Mouse (Mus musculus): ENCODE results near the gene Pbx2. TPM values are rescaled to one million over a fixed set of nuclear protein-coding genes. Genes with fewer than 3 reads are reported as not detected.

Pbx2 gene
- total and polyA plus RNA-seq, 2 experiments from 2014 or later, result 7.5 to 63.1 TPM

GRCm38 (mm10) chr17:34596098-34596497 is 5.0 kb downstream of the Pbx2 start:
- H3K9me3 ChIP-seq (ENCODE audit: low read length), result no peaks in the 10 kb centered on the region
- no peaks in the 10 kb centered on the region for H3K27me3 ChIP-seq (ENCODE audit: insufficient read depth, low read length)
- peaks cover 18% of the 10 kb centered on the region for H3K4me1 ChIP-seq (ENCODE audit: insufficient read depth, low read length)
- H3K27ac ChIP-seq, result no peak overlapping the region
- DNase-seq (ENCODE audit: low spot score), result no peak
- TF ChIP-seq CTCF (IDR thresholded peaks at IDR 0.05; ENCODE audit: low read depth), result no peak
- no peak for ATAC-seq
- peaks cover 32% of the 10 kb centered on the region; the same call in 1 of the 2 replicates for H3K36me3 ChIP-seq (ENCODE audit: insufficient read depth, low read length)
- no peak overlapping the region for H3K4me2 ChIP-seq (ENCODE audit: low read depth, low read length)
- no peak overlapping the region for H3K9ac ChIP-seq (replicated peaks; ENCODE audit: low read length)
- 81% methylated on average over 8 of the region's 8 CpGs for WGBS
- no peak overlapping the region for H3K4me3 ChIP-seq (ENCODE audit: low read length)

DNA sequence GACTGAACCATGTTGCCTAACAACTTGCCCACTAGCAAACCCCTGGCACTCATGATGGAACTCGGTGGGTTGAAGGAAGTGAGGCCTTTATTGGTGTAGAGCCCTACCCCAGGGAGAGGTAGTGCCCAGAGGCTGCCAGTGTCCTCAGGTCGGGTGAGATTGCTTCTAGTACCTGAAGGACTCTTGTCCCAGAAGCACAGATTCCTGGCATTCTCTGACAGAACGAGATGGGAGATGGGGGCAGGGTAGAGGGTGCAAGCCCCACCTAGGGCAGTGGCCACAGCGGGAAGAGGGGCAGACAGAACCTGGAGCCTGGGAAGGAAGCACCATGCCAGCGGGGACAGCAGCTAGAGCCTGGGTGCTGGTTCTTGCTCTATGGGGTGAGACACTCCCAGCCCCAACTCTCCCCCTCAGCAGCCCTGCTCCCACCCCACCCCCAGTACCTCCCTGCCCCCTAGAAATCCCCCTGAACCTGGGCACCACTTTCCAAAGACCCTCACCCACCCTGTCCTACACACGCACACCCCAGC is 6.6 kb downstream of the Pbx2 start, which contains the start of gene Ager:
Ager (plus strand) TSS at position 297 of the 530 bp plus-strand sequence.
- DNase-seq (ENCODE audit: low spot score), result no peak
- peaks cover 32% of the 10 kb centered on the region; the same call in 1 of the 2 replicates for H3K36me3 ChIP-seq (ENCODE audit: insufficient read depth, low read length)
- WGBS, result 30% methylated on average over 6 of the region's 6 CpGs

GRCm38 (mm10) chr17:34599891-34600290 is 8.8 kb downstream of the Pbx2 start:
- no peak for TF ChIP-seq CTCF (IDR thresholded peaks at IDR 0.05; ENCODE audit: low read depth)
- H3K4me1 ChIP-seq (ENCODE audit: insufficient read depth, low read length), result peaks cover 14% of the 10 kb centered on the region
- no peak overlapping the region for H3K9ac ChIP-seq (replicated peaks; ENCODE audit: low read length)
- no peak overlapping the region for H3K4me2 ChIP-seq (ENCODE audit: low read depth, low read length)
- no peaks in the 10 kb centered on the region for H3K27me3 ChIP-seq (ENCODE audit: insufficient read depth, low read length)
- WGBS, result 69% methylated on average over 9 of the region's 9 CpGs
- ATAC-seq (no peak), DNase-seq (ENCODE audit: low spot score) (no peak)
- H3K9me3 ChIP-seq (ENCODE audit: low read length), result no peaks in the 10 kb centered on the region
- peaks cover 27% of the 10 kb centered on the region; the same call in 1 of the 2 replicates for H3K36me3 ChIP-seq (ENCODE audit: insufficient read depth, low read length)
- no peak overlapping the region for H3K27ac ChIP-seq
- H3K4me3 ChIP-seq (ENCODE audit: low read length), result no peak overlapping the region

More for the DNA sequence above, 6.6 kb downstream of the Pbx2 start, which contains the start of gene Ager:
- Histone ChIP-seq H3K4me1 (ENCODE audit: insufficient read depth, low read length) (peaks cover 19% of the 10 kb centered on the region; the same call in 1 of the 2 replicates), H3K27me3 (ENCODE audit: insufficient read depth, low read length) (no peaks in the 10 kb centered on the region), H3K4me2 (ENCODE audit: low read depth, low read length) (no peak within 1 kb of the TSS), H3K4me3 (ENCODE audit: low read length) (no peak within 1 kb of the TSS), H3K9me3 (ENCODE audit: low read length) (no peaks in the 10 kb centered on the region), H3K9ac (replicated peaks; ENCODE audit: low read length) (no peak within 1 kb of the TSS), H3K27ac (no peak within 1 kb of the TSS)
- no peak for TF ChIP-seq CTCF (IDR thresholded peaks at IDR 0.05; ENCODE audit: low read depth)
- no peak for ATAC-seq

- no peak for ATAC-seq
- no peaks in the 10 kb centered on the region for H3K27me3 ChIP-seq (ENCODE audit: insufficient read depth, low read length)
- TF ChIP-seq CTCF (IDR thresholded peaks at IDR 0.05; ENCODE audit: low read depth), result no peak
- H3K9me3 ChIP-seq (ENCODE audit: low read length), result no peaks in the 10 kb centered on the region
- peaks cover 9% of the 10 kb centered on the region; the same call in 1 of the 2 replicates for H3K36me3 ChIP-seq (ENCODE audit: insufficient read depth, low read length)
- H3K9ac ChIP-seq (replicated peaks; ENCODE audit: low read length), result no peak overlapping the region; the same call in 1 of the 2 replicates
- no peak overlapping the region for H3K4me3 ChIP-seq (ENCODE audit: low read length)
- peaks cover 21% of the 10 kb centered on the region for H3K4me1 ChIP-seq (ENCODE audit: insufficient read depth, low read length)
- no peak for DNase-seq (ENCODE audit: low spot score)
- no peak overlapping the region for H3K27ac ChIP-seq
- peak overlapping the region; percentile 78; the same call in 1 of the 2 replicates for H3K4me2 ChIP-seq (ENCODE audit: low read depth, low read length)
- WGBS, result 89% methylated on average over 12 of the region's 12 CpGs
Observed at GRCm38 (mm10) chr17:34601796-34602195, 10.7 kb downstream of the Pbx2 start.

DNA sequence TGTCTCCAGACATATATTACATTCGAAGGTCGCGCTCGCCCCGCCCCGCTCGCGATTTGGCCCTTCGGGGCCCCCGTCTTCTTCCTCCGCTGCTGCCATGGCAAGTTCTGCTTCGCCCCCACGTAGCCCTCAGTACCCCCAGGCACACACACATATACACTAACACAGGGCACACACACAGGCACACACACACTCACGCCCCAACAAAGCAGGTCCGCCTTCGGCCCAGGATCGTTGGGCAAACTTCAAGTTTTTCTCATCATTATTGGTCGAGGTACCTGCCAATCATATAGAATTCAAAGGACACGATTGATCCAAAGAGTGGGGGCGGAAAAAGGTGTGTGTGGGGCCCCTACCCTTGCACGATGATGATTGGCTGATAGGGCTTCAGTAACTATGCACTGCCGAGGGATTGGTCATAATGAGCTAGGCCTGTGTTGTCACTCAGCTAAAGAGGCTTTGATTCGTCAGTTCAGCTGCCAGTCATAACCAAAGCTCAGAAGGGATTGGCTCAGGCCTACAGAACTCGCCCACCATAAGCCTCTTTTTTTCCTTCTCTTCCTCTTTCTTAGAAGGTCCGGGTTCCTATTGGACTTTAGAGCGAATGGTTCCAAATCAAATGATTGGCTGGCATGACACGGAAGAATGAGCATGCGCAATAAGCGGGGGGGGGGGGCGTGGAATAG is 12.5 kb downstream of the Pbx2 start, which contains the start of gene Rnf5:
Rnf5 (minus strand) TSS at position 316 of the 686 bp plus-strand sequence.
- peak; percentile 95 for ATAC-seq
- under 1% methylated on average over 30 of the region's 30 CpGs for WGBS

DNA sequence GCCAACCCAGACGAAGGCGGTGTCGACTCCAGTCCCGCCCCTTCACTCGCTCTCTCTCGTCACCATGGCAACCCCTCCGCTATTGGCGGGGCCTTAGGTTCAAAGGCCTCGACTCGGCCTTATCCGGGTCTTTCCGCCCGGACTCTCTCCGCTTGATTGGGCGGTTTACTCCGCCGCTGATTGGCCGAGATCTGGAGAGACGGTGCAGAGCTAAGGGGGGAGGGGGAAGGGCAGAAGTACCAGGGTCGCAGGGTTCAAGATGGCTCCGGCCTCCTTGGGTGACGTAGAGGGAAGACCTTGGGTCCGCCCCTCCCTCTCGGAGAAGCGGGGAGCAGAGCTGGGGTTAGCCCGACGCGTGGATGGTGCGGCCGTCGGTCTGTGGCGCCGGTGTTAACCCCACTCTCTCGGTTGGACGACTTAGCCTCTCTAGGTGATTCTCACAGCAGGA is 13.0 kb downstream of the Pbx2 start, which contains the start of gene Agpat1:
Agpat1 (plus strand) TSS at position 202 of the 448 bp plus-strand sequence.
- DNase-seq (ENCODE audit: low spot score), result peak; percentile 100
- Histone ChIP-seq H3K4me3 (ENCODE audit: low read length) (peak within 1 kb of the TSS; percentile 77), H3K4me2 (ENCODE audit: low read depth, low read length) (peak within 1 kb of the TSS; percentile 78), H3K36me3 (ENCODE audit: insufficient read depth, low read length) (peaks cover 9% of the 10 kb centered on the region; the same call in 1 of the 2 replicates), H3K9me3 (ENCODE audit: low read length) (no peaks in the 10 kb centered on the region), H3K9ac (replicated peaks; ENCODE audit: low read length) (peak within 1 kb of the TSS; percentile 92), H3K27ac (peak within 1 kb of the TSS; percentile 93), H3K4me1 (ENCODE audit: insufficient read depth, low read length) (peaks cover 24% of the 10 kb centered on the region), H3K27me3 (ENCODE audit: insufficient read depth, low read length) (no peaks in the 10 kb centered on the region)
- WGBS, result under 1% methylated on average over 35 of the region's 35 CpGs
- ATAC-seq, result peak; percentile 92
- TF ChIP-seq CTCF (IDR thresholded peaks at IDR 0.05; ENCODE audit: low read depth), result no peak

More for the DNA sequence above, 12.5 kb downstream of the Pbx2 start, which contains the start of gene Rnf5:
- H3K27me3 ChIP-seq (ENCODE audit: insufficient read depth, low read length), result no peaks in the 10 kb centered on the region
- peak within 1 kb of the TSS; percentile 78 for H3K4me2 ChIP-seq (ENCODE audit: low read depth, low read length)
- peaks cover 9% of the 10 kb centered on the region; the same call in 1 of the 2 replicates for H3K36me3 ChIP-seq (ENCODE audit: insufficient read depth, low read length)
- H3K9ac ChIP-seq (replicated peaks; ENCODE audit: low read length), result peak within 1 kb of the TSS; percentile 92
- H3K9me3 ChIP-seq (ENCODE audit: low read length), result no peaks in the 10 kb centered on the region
- H3K27ac ChIP-seq, result peak within 1 kb of the TSS; percentile 93
- no peak for TF ChIP-seq CTCF (IDR thresholded peaks at IDR 0.05; ENCODE audit: low read depth)
- peak; percentile 100 for DNase-seq (ENCODE audit: low spot score)
- H3K4me1 ChIP-seq (ENCODE audit: insufficient read depth, low read length), result peaks cover 24% of the 10 kb centered on the region
- H3K4me3 ChIP-seq (ENCODE audit: low read length), result peak within 1 kb of the TSS; percentile 77
